Mouse (Mus musculus) erythroblast, embryonic 14.5 days (primary cell): Measurements from ENCODE around the gene Erc1.

ENCODE experiments used
- GATA1 ChIP-seq: IDR thresholded peaks from 2 replicates; pipeline ENCODE4 v1.6.1; 2012; ENCODE audit warnings: low read length, inconsistent platforms, mixed read lengths
- TAL1 ChIP-seq: IDR thresholded peaks from 3 replicates; pipeline ENCODE4 v1.6.1; 2012; ENCODE audit warnings: low read length, inconsistent platforms, mixed read lengths

- TF ChIP-seq TAL1 (no peak), GATA1 (no peak)
Measured at GRCm38 (mm10) chr6:119892711-119893110, 44.7 kb upstream of the Erc1 start.
